Mouse (Mus musculus): ENCODE results near the gene Wdr49. TPM values are rescaled to one million over a fixed set of nuclear protein-coding genes. Genes with fewer than 3 reads are reported as not detected.

The Wdr49 gene
- polyA plus RNA-seq, 1 experiment, result not detected

DNA sequence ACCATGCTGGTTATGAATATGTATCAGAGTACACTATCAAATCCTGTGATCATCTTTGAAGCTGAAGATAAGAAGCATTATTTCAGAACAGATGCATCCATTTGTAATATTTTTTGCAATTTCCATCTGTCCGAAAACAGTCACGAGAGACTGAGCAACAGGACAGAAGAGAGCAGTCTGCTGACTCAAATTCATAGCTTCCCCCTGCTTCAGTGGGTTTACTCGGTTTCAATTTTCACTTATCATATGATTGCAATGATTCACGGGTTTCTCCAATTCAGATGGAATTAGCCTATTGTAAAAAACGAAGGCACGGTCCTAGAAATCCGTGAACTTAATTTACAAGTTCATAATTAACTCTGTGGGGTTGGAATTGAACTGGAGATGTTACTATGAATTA is 13.8 kb downstream of the Wdr49 start:
- Histone ChIP-seq H3K4me1 (ENCODE audit: control insufficient read depth, insufficient read depth, low read length) (no peaks in the 10 kb centered on the region), H3K4me3 (replicated peaks; ENCODE audit: extremely low read depth, low read depth, low read length) (no peak overlapping the region)
- TF ChIP-seq POLR2A (IDR thresholded peaks at IDR 0.05; ENCODE audit: borderline replicate concordance, extremely low read depth, low read depth, low read length), result no peak
- no peak for TF ChIP-seq CTCF (IDR thresholded peaks at IDR 0.05; ENCODE audit: insufficient read depth, low read length)
- WGBS, result 77% methylated on average over 7 of the region's 7 CpGs
- DNase-seq, result no peak

GRCm38 (mm10) chr3:75430564-75431181 is 51.3 kb downstream of the Wdr49 start:
- H3K4me3 ChIP-seq (replicated peaks; ENCODE audit: extremely low read depth, low read depth, low read length), result no peak overlapping the region

GRCm38 (mm10) chr3:75395918-75396317 is 86.0 kb downstream of the Wdr49 start:
- TF ChIP-seq POLR2A (IDR thresholded peaks at IDR 0.05; ENCODE audit: borderline replicate concordance, extremely low read depth, low read depth, low read length), result no peak
- H3K4me3 ChIP-seq (replicated peaks; ENCODE audit: extremely low read depth, low read depth, low read length), result no peak overlapping the region
- no peaks in the 10 kb centered on the region for H3K4me1 ChIP-seq (ENCODE audit: control insufficient read depth, insufficient read depth, low read length)
- 83% methylated on average over 4 of the region's 4 CpGs for WGBS
- no peak for DNase-seq

More at GRCm38 (mm10) chr3:75430564-75431181, 51.3 kb downstream of the Wdr49 start:
- no peak for TF ChIP-seq POLR2A (IDR thresholded peaks at IDR 0.05; ENCODE audit: borderline replicate concordance, extremely low read depth, low read depth, low read length)
- no peak for TF ChIP-seq CTCF (IDR thresholded peaks at IDR 0.05; ENCODE audit: insufficient read depth, low read length)
- DNase-seq, result no peak
- 79% methylated on average over 4 of the region's 4 CpGs for WGBS
- no peaks in the 10 kb centered on the region for H3K4me1 ChIP-seq (ENCODE audit: control insufficient read depth, insufficient read depth, low read length)

GRCm38 (mm10) chr3:75395121-75395895 is 86.6 kb downstream of the Wdr49 start:
- WGBS, result 68% methylated on average over 7 of the region's 7 CpGs
- no peak for TF ChIP-seq CTCF (IDR thresholded peaks at IDR 0.05; ENCODE audit: insufficient read depth, low read length)
- TF ChIP-seq POLR2A (IDR thresholded peaks at IDR 0.05; ENCODE audit: borderline replicate concordance, extremely low read depth, low read depth, low read length), result no peak
- Histone ChIP-seq H3K4me3 (replicated peaks; ENCODE audit: extremely low read depth, low read depth, low read length) (no peak overlapping the region), H3K4me1 (ENCODE audit: control insufficient read depth, insufficient read depth, low read length) (no peaks in the 10 kb centered on the region)
- no peak for DNase-seq

- 69% methylated on average over 3 of the region's 3 CpGs for WGBS
- no peaks in the 10 kb centered on the region for H3K4me1 ChIP-seq (ENCODE audit: control insufficient read depth, insufficient read depth, low read length)
- no peak overlapping the region for H3K4me3 ChIP-seq (replicated peaks; ENCODE audit: extremely low read depth, low read depth, low read length)
- TF ChIP-seq POLR2A (IDR thresholded peaks at IDR 0.05; ENCODE audit: borderline replicate concordance, extremely low read depth, low read depth, low read length), result no peak
- no peak for TF ChIP-seq CTCF (IDR thresholded peaks at IDR 0.05; ENCODE audit: insufficient read depth, low read length)
- DNase-seq, result no peak
Observed at GRCm38 (mm10) chr3:75394487-75394886, 87.5 kb downstream of the Wdr49 start.

DNA sequence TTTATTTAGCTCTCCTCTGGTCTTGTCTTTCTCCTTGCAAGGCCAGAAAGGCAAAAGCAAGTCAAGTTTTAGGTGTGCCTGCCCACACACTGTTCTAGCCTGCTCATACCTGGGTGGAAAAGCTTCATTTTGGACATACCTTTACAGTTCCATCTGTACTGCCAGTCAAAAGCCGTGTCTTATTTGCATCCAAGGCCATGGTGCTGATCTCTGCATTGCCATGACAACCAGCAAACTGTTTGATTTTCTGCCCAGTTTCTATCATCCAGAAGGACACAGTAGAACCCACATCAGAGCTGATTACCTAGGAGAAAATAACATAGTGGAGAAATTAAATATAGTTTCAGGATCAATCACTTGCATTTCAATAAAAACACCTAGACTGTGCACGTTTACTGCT is 100.2 kb downstream of the Wdr49 start:
- TF ChIP-seq POLR2A (IDR thresholded peaks at IDR 0.05; ENCODE audit: borderline replicate concordance, extremely low read depth, low read depth, low read length) (no peak), CTCF (IDR thresholded peaks at IDR 0.05; ENCODE audit: insufficient read depth, low read length) (no peak)
- Histone ChIP-seq H3K4me3 (replicated peaks; ENCODE audit: extremely low read depth, low read depth, low read length) (no peak overlapping the region), H3K4me1 (ENCODE audit: control insufficient read depth, insufficient read depth, low read length) (no peaks in the 10 kb centered on the region)
- WGBS, result 62% methylated on average over 2 of the region's 2 CpGs
- no peak for DNase-seq

GRCm38 (mm10) chr3:75353972-75354371 is 128.0 kb downstream of the Wdr49 start:
- DNase-seq, result no peak
- H3K4me3 ChIP-seq (replicated peaks; ENCODE audit: extremely low read depth, low read depth, low read length), result no peak overlapping the region
- no peak for TF ChIP-seq POLR2A (IDR thresholded peaks at IDR 0.05; ENCODE audit: borderline replicate concordance, extremely low read depth, low read depth, low read length)
- TF ChIP-seq CTCF (IDR thresholded peaks at IDR 0.05; ENCODE audit: insufficient read depth, low read length), result no peak
- no peaks in the 10 kb centered on the region for H3K4me1 ChIP-seq (ENCODE audit: control insufficient read depth, insufficient read depth, low read length)

DNA sequence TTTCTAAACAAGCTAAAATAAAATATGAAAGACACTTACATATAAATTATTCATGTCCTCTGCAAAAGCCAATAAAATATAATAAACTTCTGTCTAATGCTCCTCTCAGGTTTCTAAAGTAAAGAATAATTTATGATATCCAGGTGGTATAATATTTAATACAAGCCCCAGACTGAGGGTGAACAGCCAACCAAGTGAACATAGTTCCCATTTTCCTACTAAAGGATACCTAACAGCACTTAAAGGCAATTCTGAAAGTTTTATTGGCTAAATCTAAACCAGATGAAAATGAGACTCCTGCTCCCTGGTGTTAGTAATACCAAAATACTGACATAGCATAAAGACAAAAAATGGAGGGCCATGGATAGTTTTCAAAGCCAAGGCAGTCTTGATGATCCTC is 144.8 kb downstream of the Wdr49 start:
- TF ChIP-seq CTCF (IDR thresholded peaks at IDR 0.05; ENCODE audit: insufficient read depth, low read length) (no peak), POLR2A (IDR thresholded peaks at IDR 0.05; ENCODE audit: borderline replicate concordance, extremely low read depth, low read depth, low read length) (no peak)
- Histone ChIP-seq H3K4me1 (ENCODE audit: control insufficient read depth, insufficient read depth, low read length) (no peaks in the 10 kb centered on the region), H3K4me3 (replicated peaks; ENCODE audit: extremely low read depth, low read depth, low read length) (no peak overlapping the region)
- no peak for DNase-seq

- 65% methylated on average over 4 of the region's 4 CpGs for WGBS
- Histone ChIP-seq H3K4me3 (replicated peaks; ENCODE audit: extremely low read depth, low read depth, low read length) (no peak overlapping the region), H3K4me1 (ENCODE audit: control insufficient read depth, insufficient read depth, low read length) (no peaks in the 10 kb centered on the region)
- TF ChIP-seq CTCF (IDR thresholded peaks at IDR 0.05; ENCODE audit: insufficient read depth, low read length) (no peak), POLR2A (IDR thresholded peaks at IDR 0.05; ENCODE audit: borderline replicate concordance, extremely low read depth, low read depth, low read length) (no peak)
- DNase-seq, result no peak
Observed at GRCm38 (mm10) chr3:75320999-75321398, 161.0 kb downstream of the Wdr49 start.

GRCm38 (mm10) chr3:75308861-75309260 is 173.1 kb downstream of the Wdr49 start:
- 85% methylated on average over 4 of the region's 4 CpGs for WGBS
- Histone ChIP-seq H3K4me3 (replicated peaks; ENCODE audit: extremely low read depth, low read depth, low read length) (no peak overlapping the region), H3K4me1 (ENCODE audit: control insufficient read depth, insufficient read depth, low read length) (no peaks in the 10 kb centered on the region)
- TF ChIP-seq POLR2A (IDR thresholded peaks at IDR 0.05; ENCODE audit: borderline replicate concordance, extremely low read depth, low read depth, low read length) (no peak), CTCF (IDR thresholded peaks at IDR 0.05; ENCODE audit: insufficient read depth, low read length) (no peak)
- DNase-seq, result no peak
